Mouse (Mus musculus) intestine, embryonic 16.5 days (tissue): Measurements from ENCODE around the gene Cnbp. TPM values are rescaled to one million over a fixed set of nuclear protein-coding genes. Genes with fewer than 3 reads are reported as not detected.

Source experiments
- ATAC-seq: fragments of 200-750 bp; cut with Nextera tagmentation; 2 replicates; pipeline ENCODE4 v1.8.0; 2017; ENCODE audit warnings: moderate TSS enrichment, moderate library complexity
- H3K27ac ChIP-seq: fragments of 300-500 bp; sonication (generic); 2 replicates; pipeline ENCODE4 v1.5.1; 2014; ENCODE audit warnings: mild to moderate bottlenecking, low read length
- H3K27me3 ChIP-seq: fragments of 300-500 bp; sonication (generic); replicated peaks from 2 replicates; pipeline ENCODE4 v1.6.1; 2014; ENCODE audit warnings: low read length, control low read depth, mixed read lengths; ENCODE audit not compliant: control insufficient read depth, insufficient read depth
- H3K36me3 ChIP-seq: fragments of 300-500 bp; sonication (generic); 2 replicates; pipeline ENCODE4 v1.6.1; 2014; ENCODE audit warnings: low read length, control low read depth; ENCODE audit not compliant: control insufficient read depth, insufficient read depth
- H3K4me1 ChIP-seq: fragments of 300-500 bp; sonication (generic); 2 replicates; pipeline ENCODE4 v1.6.1; 2014; ENCODE audit warnings: low read length, control low read depth, mixed read lengths; ENCODE audit not compliant: control insufficient read depth, insufficient read depth
- H3K4me2 ChIP-seq: fragments of 300-500 bp; sonication (generic); 2 replicates; pipeline ENCODE4 v1.6.1; 2014; ENCODE audit warnings: low read depth, low read length, control low read depth
- H3K4me3 ChIP-seq: fragments of 300-500 bp; sonication (generic); 2 replicates; pipeline ENCODE4 v1.5.1; 2014; ENCODE audit warnings: mild to moderate bottlenecking, low read length
- H3K9ac ChIP-seq: fragments of 300-500 bp; sonication (generic); 2 replicates; pipeline ENCODE4 v1.6.1; 2014; ENCODE audit warnings: low read depth, low read length
- H3K9me3 ChIP-seq: fragments of 300-500 bp; sonication (generic); 2 replicates; pipeline ENCODE4 v1.6.1; 2016; ENCODE audit warnings: low read length, control low read depth; ENCODE audit not compliant: control insufficient read depth
- WGBS: fragments of 180-500 bp; shearing (Covaris S2); extraction: QIAGEN DNeasy Blood & Tissue Kit; methylation state at CpG from one replicate; pipeline ENCODE4 v1.1.7; 2014; 5-methylcytosine and 5-hydroxymethylcytosine counted together
- polyA plus RNA-seq: library from polyadenylated mRNA; unstranded; fragments of >200 nt; fragmentation: Nextera tagmentation; extraction: Ambion mirVana; gene quantifications from 2 replicates; pipeline ENCODE4 v1.2.1, GENCODE M21; 2015

Gene Cnbp
- polyA plus RNA-seq, 1 experiment from 2014 or later: 949 TPM

- H3K9me3 ChIP-seq: no peaks in the 10 kb centered on the region
- H3K9ac ChIP-seq: peak overlapping the region; percentile 88
- ATAC-seq: peak; percentile 1
- peak overlapping the region; percentile 89 for H3K27ac ChIP-seq
- H3K4me1 ChIP-seq: peaks cover 21% of the 10 kb centered on the region
- H3K4me2 ChIP-seq: peak overlapping the region; percentile 85
- under 1% methylated on average over 77 of the region's 77 CpGs for WGBS
- peak overlapping the region; percentile 83 for H3K4me3 ChIP-seq
- no peaks in the 10 kb centered on the region for H3K36me3 ChIP-seq
- H3K27me3 ChIP-seq: no peaks in the 10 kb centered on the region
Observed at GRCm38 (mm10) chr6:87810713-87811669, 39.9 kb downstream of the Cnbp start.

GRCm38 (mm10) chr6:87810311-87810710 is 40.6 kb downstream of the Cnbp start:
- WGBS: 42% methylated on average over 6 of the region's 6 CpGs
- no peaks in the 10 kb centered on the region for H3K27me3 ChIP-seq
- peak overlapping the region; percentile 83 for H3K4me3 ChIP-seq
- no peaks in the 10 kb centered on the region for H3K9me3 ChIP-seq
- H3K27ac ChIP-seq: 0 out of 2 replicates have a peak overlapping the region, but pooled peaks have one; percentile 89
- H3K4me2 ChIP-seq: peak overlapping the region; percentile 85
- H3K4me1 ChIP-seq: peaks cover 21% of the 10 kb centered on the region
- H3K36me3 ChIP-seq: no peaks in the 10 kb centered on the region
- no peak for ATAC-seq
- H3K9ac ChIP-seq: peak overlapping the region; percentile 88

- H3K4me2 ChIP-seq: peak overlapping the region; percentile 85
- H3K4me3 ChIP-seq: peak overlapping the region; percentile 10; the same call in 1 of the 2 replicates
- WGBS: 82% methylated on average over 6 of the region's 6 CpGs
- no peaks in the 10 kb centered on the region for H3K9me3 ChIP-seq
- H3K27ac ChIP-seq: no peak overlapping the region
- ATAC-seq: no peak
- H3K9ac ChIP-seq: 0 out of 2 replicates have a peak overlapping the region, but pooled peaks have one; percentile 29
- peaks cover 21% of the 10 kb centered on the region for H3K4me1 ChIP-seq
- H3K27me3 ChIP-seq: no peaks in the 10 kb centered on the region
- H3K36me3 ChIP-seq: no peaks in the 10 kb centered on the region
Observed at GRCm38 (mm10) chr6:87809651-87810161, 41.2 kb downstream of the Cnbp start.

GRCm38 (mm10) chr6:87809144-87809543 is 41.8 kb downstream of the Cnbp start:
- Histone ChIP-seq H3K4me1 (peaks cover 21% of the 10 kb centered on the region), H3K36me3 (no peaks in the 10 kb centered on the region), H3K4me3 (no peak overlapping the region), H3K27ac (no peak overlapping the region), H3K4me2 (no peak overlapping the region), H3K9ac (no peak overlapping the region), H3K9me3 (no peaks in the 10 kb centered on the region), H3K27me3 (no peaks in the 10 kb centered on the region)
- no peak for ATAC-seq
- WGBS: 79% methylated on average over 2 of the region's 2 CpGs

GRCm38 (mm10) chr6:87808521-87808920 is 42.4 kb downstream of the Cnbp start:
- Histone ChIP-seq H3K4me1 (peaks cover 21% of the 10 kb centered on the region), H3K9me3 (no peaks in the 10 kb centered on the region), H3K27ac (0 out of 2 replicates have a peak overlapping the region, but pooled peaks have one; percentile 26), H3K4me3 (no peak overlapping the region), H3K9ac (no peak overlapping the region), H3K27me3 (no peaks in the 10 kb centered on the region), H3K36me3 (no peaks in the 10 kb centered on the region), H3K4me2 (no peak overlapping the region)
- ATAC-seq: no peak
- WGBS: 49% methylated on average over 3 of the region's 3 CpGs

- H3K4me3 ChIP-seq: no peak overlapping the region
- H3K4me2 ChIP-seq: no peak overlapping the region
- H3K4me1 ChIP-seq: peaks cover 21% of the 10 kb centered on the region
- no peaks in the 10 kb centered on the region for H3K27me3 ChIP-seq
- H3K36me3 ChIP-seq: no peaks in the 10 kb centered on the region
- H3K27ac ChIP-seq: no peak overlapping the region
- 84% methylated on average over 4 of the region's 4 CpGs for WGBS
- no peak overlapping the region for H3K9ac ChIP-seq
- no peak for ATAC-seq
- H3K9me3 ChIP-seq: no peaks in the 10 kb centered on the region
Observed at GRCm38 (mm10) chr6:87807735-87808440, 43.0 kb downstream of the Cnbp start.

- Histone ChIP-seq H3K4me3 (no peak overlapping the region), H3K9ac (no peak overlapping the region), H3K4me2 (no peak overlapping the region), H3K27ac (no peak overlapping the region), H3K27me3 (no peaks in the 10 kb centered on the region), H3K9me3 (no peaks in the 10 kb centered on the region), H3K36me3 (no peaks in the 10 kb centered on the region), H3K4me1 (peaks cover 18% of the 10 kb centered on the region)
- ATAC-seq: no peak
- WGBS: 58% methylated on average over 2 of the region's 2 CpGs
Observed at GRCm38 (mm10) chr6:87806857-87807256, 44.0 kb downstream of the Cnbp start.

GRCm38 (mm10) chr6:87806028-87806427 is 44.9 kb downstream of the Cnbp start:
- H3K9me3 ChIP-seq: no peaks in the 10 kb centered on the region
- no peak overlapping the region for H3K4me3 ChIP-seq
- H3K4me1 ChIP-seq: peaks cover 18% of the 10 kb centered on the region
- ATAC-seq: no peak
- H3K27ac ChIP-seq: no peak overlapping the region
- H3K4me2 ChIP-seq: no peak overlapping the region
- no peaks in the 10 kb centered on the region for H3K27me3 ChIP-seq
- no peak overlapping the region for H3K9ac ChIP-seq
- no peaks in the 10 kb centered on the region for H3K36me3 ChIP-seq
- WGBS: 64% methylated on average over 2 of the region's 2 CpGs

- Histone ChIP-seq H3K4me1 (peaks cover 17% of the 10 kb centered on the region), H3K9ac (no peak overlapping the region), H3K36me3 (no peaks in the 10 kb centered on the region), H3K27me3 (no peaks in the 10 kb centered on the region), H3K4me2 (no peak overlapping the region), H3K9me3 (no peaks in the 10 kb centered on the region), H3K4me3 (no peak overlapping the region), H3K27ac (no peak overlapping the region)
- no peak for ATAC-seq
- WGBS: 85% methylated on average over 7 of the region's 7 CpGs
Observed at GRCm38 (mm10) chr6:87805448-87805847, 45.5 kb downstream of the Cnbp start.
